Mouse (Mus musculus): Measurements from ENCODE around the gene Ncmap.

DNA sequence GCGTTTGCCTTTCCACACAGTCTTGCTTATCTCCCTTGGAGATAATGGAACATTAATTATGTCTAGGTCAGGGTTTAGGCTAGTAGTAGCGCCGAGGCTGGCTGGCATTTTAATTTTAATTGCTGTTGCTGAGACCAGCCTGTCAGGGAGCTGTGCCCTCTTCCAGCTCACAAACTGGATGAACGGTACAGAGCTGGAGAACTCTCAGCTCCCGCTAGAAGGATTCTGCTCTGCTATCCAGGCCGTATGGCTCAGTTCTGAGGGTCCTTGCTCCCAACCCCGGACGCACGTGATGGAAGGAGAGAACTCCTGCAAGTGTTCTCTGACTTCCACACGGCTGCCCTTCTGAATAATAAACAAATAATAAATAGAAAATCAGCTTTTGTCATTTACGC, 36.4 kb upstream of the Ncmap start:
- no peak for TF ChIP-seq EP300 (IDR thresholded peaks at IDR 0.05; ENCODE audit: low read depth)
- no peak for TF ChIP-seq CTCF (IDR thresholded peaks at IDR 0.05; ENCODE audit: low read depth)
